Mouse (Mus musculus): ENCODE measurements at regions not wholly inside any gene's neighbourhood (a gene's known extent, or its start where the extent isn't known, plus 50 kb on each side); places are given as distances from the start of the nearest gene placed in this dataset.

GRCm38 (mm10) chr12:59744768-59745167, 525.2 kb upstream of the Fbxo33 start:
- ATAC-seq (ENCODE audit: insufficient number of reproducible peaks, insufficient read depth, low FRiP score, low TSS enrichment, low read depth) = no peak
- Histone ChIP-seq H3K9ac (replicated peaks) (no peak overlapping the region), H3K27me3 (no peaks in the 10 kb centered on the region), H3K27ac (no peak overlapping the region), H3K36me3 (no peaks in the 10 kb centered on the region), H3K4me3 (replicated peaks) (no peak overlapping the region), H3K9me3 (no peaks in the 10 kb centered on the region), H3K4me1 (replicated peaks) (0 out of 2 replicates have a peak, but pooled peaks cover 9% of the 10 kb centered on the region), H3K4me2 (no peak overlapping the region)
- 85% methylated on average over 2 of the region's 2 CpGs for WGBS

GRCm38 (mm10) chr12:59743211-59743610, 523.7 kb upstream of the Fbxo33 start:
- no peak overlapping the region for H3K4me2 ChIP-seq
- H3K27me3 ChIP-seq = no peaks in the 10 kb centered on the region
- ATAC-seq (ENCODE audit: insufficient number of reproducible peaks, insufficient read depth, low FRiP score, low TSS enrichment, low read depth) = no peak
- H3K27ac ChIP-seq = no peak overlapping the region
- H3K4me3 ChIP-seq (replicated peaks) = no peak overlapping the region
- no peak overlapping the region for H3K9ac ChIP-seq (replicated peaks)
- WGBS = 81% methylated on average over 11 of the region's 11 CpGs
- H3K36me3 ChIP-seq = no peaks in the 10 kb centered on the region
- 0 out of 2 replicates have a peak, but pooled peaks cover 6% of the 10 kb centered on the region for H3K4me1 ChIP-seq (replicated peaks)
- no peaks in the 10 kb centered on the region for H3K9me3 ChIP-seq

- no peaks in the 10 kb centered on the region for H3K4me1 ChIP-seq (replicated peaks)
- no peaks in the 10 kb centered on the region for H3K36me3 ChIP-seq
- no peak overlapping the region for H3K4me3 ChIP-seq (replicated peaks)
- ATAC-seq (ENCODE audit: insufficient number of reproducible peaks, insufficient read depth, low FRiP score, low TSS enrichment, low read depth) = no peak
- no peak overlapping the region for H3K27ac ChIP-seq
- H3K9ac ChIP-seq (replicated peaks) = no peak overlapping the region
- H3K4me2 ChIP-seq = no peak overlapping the region
- H3K9me3 ChIP-seq = no peaks in the 10 kb centered on the region
- no peaks in the 10 kb centered on the region for H3K27me3 ChIP-seq
- 97% methylated on average over 1 of the region's 1 CpGs for WGBS
Measured at GRCm38 (mm10) chr12:59724951-59725350, 505.4 kb upstream of the Fbxo33 start.

GRCm38 (mm10) chr12:59722471-59723182, 503.1 kb upstream of the Fbxo33 start:
- H3K27me3 ChIP-seq = no peaks in the 10 kb centered on the region
- ATAC-seq (ENCODE audit: insufficient number of reproducible peaks, insufficient read depth, low FRiP score, low TSS enrichment, low read depth) = no peak
- WGBS = 78% methylated on average over 6 of the region's 6 CpGs

GRCm38 (mm10) chr12:59713216-59713615, 493.7 kb upstream of the Fbxo33 start:
- H3K4me3 ChIP-seq (replicated peaks) = no peak overlapping the region
- H3K27me3 ChIP-seq = no peaks in the 10 kb centered on the region
- no peaks in the 10 kb centered on the region for H3K4me1 ChIP-seq (replicated peaks)
- H3K9me3 ChIP-seq = no peaks in the 10 kb centered on the region
- H3K36me3 ChIP-seq = no peaks in the 10 kb centered on the region
- no peak overlapping the region for H3K9ac ChIP-seq (replicated peaks)
- ATAC-seq (ENCODE audit: insufficient number of reproducible peaks, insufficient read depth, low FRiP score, low TSS enrichment, low read depth) = no peak
- H3K4me2 ChIP-seq = no peak overlapping the region
- WGBS = 84% methylated on average over 3 of the region's 3 CpGs
- no peak overlapping the region for H3K27ac ChIP-seq

More at GRCm38 (mm10) chr12:59722471-59723182, 503.1 kb upstream of the Fbxo33 start:
- Histone ChIP-seq H3K4me1 (replicated peaks) (no peaks in the 10 kb centered on the region), H3K9me3 (no peaks in the 10 kb centered on the region), H3K4me2 (no peak overlapping the region), H3K27ac (no peak overlapping the region), H3K36me3 (no peaks in the 10 kb centered on the region), H3K9ac (replicated peaks) (no peak overlapping the region), H3K4me3 (replicated peaks) (no peak overlapping the region)

GRCm38 (mm10) chr12:59683235-59683634, 463.7 kb upstream of the Fbxo33 start:
- no peak overlapping the region for H3K4me2 ChIP-seq
- H3K9me3 ChIP-seq = no peaks in the 10 kb centered on the region
- H3K36me3 ChIP-seq = no peaks in the 10 kb centered on the region
- no peak overlapping the region for H3K9ac ChIP-seq (replicated peaks)
- no peaks in the 10 kb centered on the region for H3K27me3 ChIP-seq
- ATAC-seq (ENCODE audit: insufficient number of reproducible peaks, insufficient read depth, low FRiP score, low TSS enrichment, low read depth) = no peak
- 92% methylated on average over 2 of the region's 2 CpGs for WGBS
- H3K27ac ChIP-seq = no peak overlapping the region
- no peak overlapping the region for H3K4me3 ChIP-seq (replicated peaks)
- H3K4me1 ChIP-seq (replicated peaks) = no peaks in the 10 kb centered on the region

- H3K36me3 ChIP-seq = no peaks in the 10 kb centered on the region
- no peaks in the 10 kb centered on the region for H3K9me3 ChIP-seq
- no peak for ATAC-seq (ENCODE audit: insufficient number of reproducible peaks, insufficient read depth, low FRiP score, low TSS enrichment, low read depth)
- no peak overlapping the region for H3K27ac ChIP-seq
- no peak overlapping the region for H3K9ac ChIP-seq (replicated peaks)
- H3K4me1 ChIP-seq (replicated peaks) = no peaks in the 10 kb centered on the region
- no peaks in the 10 kb centered on the region for H3K27me3 ChIP-seq
- H3K4me2 ChIP-seq = no peak overlapping the region
- no peak overlapping the region for H3K4me3 ChIP-seq (replicated peaks)
Measured at GRCm38 (mm10) chr12:59663161-59663560, 443.6 kb upstream of the Fbxo33 start.

GRCm38 (mm10) chr12:59630678-59631077, 411.2 kb upstream of the Fbxo33 start:
- Histone ChIP-seq H3K4me3 (replicated peaks) (no peak overlapping the region), H3K9me3 (no peaks in the 10 kb centered on the region), H3K27ac (no peak overlapping the region), H3K36me3 (no peaks in the 10 kb centered on the region), H3K4me2 (no peak overlapping the region), H3K4me1 (replicated peaks) (no peaks in the 10 kb centered on the region), H3K27me3 (no peaks in the 10 kb centered on the region), H3K9ac (replicated peaks) (no peak overlapping the region)
- 73% methylated on average over 1 of the region's 1 CpGs for WGBS
- no peak for ATAC-seq (ENCODE audit: insufficient number of reproducible peaks, insufficient read depth, low FRiP score, low TSS enrichment, low read depth)

GRCm38 (mm10) chr12:59623147-59623546, 403.6 kb upstream of the Fbxo33 start:
- 79% methylated on average over 3 of the region's 3 CpGs for WGBS
- Histone ChIP-seq H3K27ac (no peak overlapping the region), H3K4me1 (replicated peaks) (no peaks in the 10 kb centered on the region), H3K4me3 (replicated peaks) (no peak overlapping the region), H3K9ac (replicated peaks) (no peak overlapping the region), H3K4me2 (no peak overlapping the region), H3K27me3 (no peaks in the 10 kb centered on the region), H3K36me3 (no peaks in the 10 kb centered on the region), H3K9me3 (no peaks in the 10 kb centered on the region)
- no peak for ATAC-seq (ENCODE audit: insufficient number of reproducible peaks, insufficient read depth, low FRiP score, low TSS enrichment, low read depth)

- no peak for ATAC-seq (ENCODE audit: insufficient number of reproducible peaks, insufficient read depth, low FRiP score, low TSS enrichment, low read depth)
- H3K36me3 ChIP-seq = no peaks in the 10 kb centered on the region
- no peaks in the 10 kb centered on the region for H3K4me1 ChIP-seq (replicated peaks)
- H3K9ac ChIP-seq (replicated peaks) = no peak overlapping the region
- no peak overlapping the region for H3K27ac ChIP-seq
- H3K27me3 ChIP-seq = no peaks in the 10 kb centered on the region
- WGBS = 87% methylated on average over 2 of the region's 2 CpGs
- H3K4me2 ChIP-seq = no peak overlapping the region
- H3K4me3 ChIP-seq (replicated peaks) = no peak overlapping the region
- no peaks in the 10 kb centered on the region for H3K9me3 ChIP-seq
Measured at GRCm38 (mm10) chr12:59621132-59621531, 401.6 kb upstream of the Fbxo33 start.

- Histone ChIP-seq H3K9me3 (no peaks in the 10 kb centered on the region), H3K4me3 (replicated peaks) (no peak overlapping the region), H3K36me3 (no peaks in the 10 kb centered on the region), H3K27me3 (no peaks in the 10 kb centered on the region), H3K4me1 (replicated peaks) (no peaks in the 10 kb centered on the region), H3K27ac (no peak overlapping the region), H3K9ac (replicated peaks) (no peak overlapping the region), H3K4me2 (no peak overlapping the region)
- 81% methylated on average over 2 of the region's 2 CpGs for WGBS
- no peak for ATAC-seq (ENCODE audit: insufficient number of reproducible peaks, insufficient read depth, low FRiP score, low TSS enrichment, low read depth)
Measured at GRCm38 (mm10) chr12:59620340-59620739, 400.8 kb upstream of the Fbxo33 start.

GRCm38 (mm10) chr12:59616075-59616474, 396.6 kb upstream of the Fbxo33 start:
- Histone ChIP-seq H3K9ac (replicated peaks) (no peak overlapping the region), H3K4me3 (replicated peaks) (no peak overlapping the region), H3K9me3 (no peaks in the 10 kb centered on the region), H3K4me1 (replicated peaks) (no peaks in the 10 kb centered on the region), H3K27me3 (no peaks in the 10 kb centered on the region), H3K4me2 (no peak overlapping the region), H3K27ac (no peak overlapping the region), H3K36me3 (no peaks in the 10 kb centered on the region)
- WGBS = 84% methylated on average over 3 of the region's 3 CpGs
- no peak for ATAC-seq (ENCODE audit: insufficient number of reproducible peaks, insufficient read depth, low FRiP score, low TSS enrichment, low read depth)

Measured in limb, embryonic 12.5 days (tissue).